Mouse (Mus musculus) left cerebral cortex, adult 18-20 months (tissue): ENCODE measurements around the gene Dao. TPM values are rescaled to one million over a fixed set of nuclear protein-coding genes. Genes with fewer than 3 reads are reported as not detected.

Experiments
- DNase-seq, 2 experiments: peaks; one replicate each; pipeline ENCODE4 v3.0.0; 2021 to 2022; ENCODE audit warnings: low spot score in 2 of 2, mixed read lengths in 1 of 2
- total RNA-seq, 2 experiments: library from RNA; stranded (reverse); gene quantifications; 2 replicates each; pipeline ENCODE4 v1.2.3; 2021

The Dao gene
- total RNA-seq, 2 experiments from 2014 or later, result not detected

- DNase-seq, result no peak
Observed at GRCm38 (mm10) chr5:114067543-114067942, 64.0 kb downstream of the Dao start.

- DNase-seq, result no peak
Observed at GRCm38 (mm10) chr5:114067982-114068381, 64.5 kb downstream of the Dao start.

- DNase-seq, result no peak
Observed at GRCm38 (mm10) chr5:114070858-114071257, 67.4 kb downstream of the Dao start.

GRCm38 (mm10) chr5:114072262-114072661 is 68.8 kb downstream of the Dao start:
- no peak for DNase-seq

Other genes with a start within 250 kb of the Dao start
- gene Sart3, start 231.2 kb upstream of the Dao start, total RNA-seq, result 10 to 100 TPM; 46.8 to 51.8 TPM
- gene Iscu, start 231.0 kb upstream of the Dao start, total RNA-seq, result 100 to 1,000 TPM; 128 to 130 TPM
- gene Tmem119, start 203.2 kb upstream of the Dao start, total RNA-seq, result 10 to 100 TPM; 23.5 to 25.2 TPM
- 10 to 100 TPM; 26.3 to 27.5 TPM for gene Selplg, start 171.1 kb upstream of the Dao start, total RNA-seq
- gene Coro1c, start 94.9 kb upstream of the Dao start, total RNA-seq, result 10 to 100 TPM; 86.7 to 88.5 TPM
- 10 to 100 TPM; 24.3 to 27.1 TPM for gene Ssh1, start 9.8 kb upstream of the Dao start, total RNA-seq
- gene Usp30, start 61.8 kb downstream of the Dao start, total RNA-seq, result 10 to 100 TPM; 34.9 to 36.9 TPM
- 100 to 1,000 TPM; 187 to 192 TPM for gene Svop, start 87.9 kb downstream of the Dao start, total RNA-seq
- 1 to 10 TPM; 5.6 to 5.7 TPM for gene Alkbh2, start 124.5 kb downstream of the Dao start, total RNA-seq
- 1 to 10 TPM; 1.6 to 3.4 TPM for gene Ung, start 126.7 kb downstream of the Dao start, total RNA-seq
- 1 to 10 TPM; 2.8 to 6.2 TPM for gene Acacb, start 142.8 kb downstream of the Dao start, total RNA-seq